Mouse (Mus musculus): ENCODE results near the gene Mfsd2b. TPM values are rescaled to one million over a fixed set of nuclear protein-coding genes. Genes with fewer than 3 reads are reported as not detected.

Mfsd2b gene
- polyA plus RNA-seq, 1 experiment = not detected

- no peak for TF ChIP-seq CTCF (IDR thresholded peaks at IDR 0.05; ENCODE audit: insufficient read depth, low read depth, low read length)
- no peak for TF ChIP-seq POLR2A (IDR thresholded peaks at IDR 0.05; ENCODE audit: insufficient read depth, low read depth, low read length)
- 92% methylated on average over 2 of the region's 2 CpGs for WGBS
- Histone ChIP-seq H3K27ac (ENCODE audit: insufficient read depth, low read depth, low read length) (no peak overlapping the region), H3K4me1 (ENCODE audit: control insufficient read depth, insufficient read depth, low read length) (no peaks in the 10 kb centered on the region), H3K4me3 (ENCODE audit: insufficient read depth, low read depth, low read length) (no peak overlapping the region)
These were observed 7.9 kb upstream of the Mfsd2b start for GRCm38 (mm10) chr12:4882086-4882485.

- WGBS = 95% methylated on average over 5 of the region's 5 CpGs
- H3K27ac ChIP-seq (ENCODE audit: insufficient read depth, low read depth, low read length) = no peak overlapping the region
- no peak overlapping the region for H3K4me3 ChIP-seq (ENCODE audit: insufficient read depth, low read depth, low read length)
- peaks cover 3% of the 10 kb centered on the region; the same call in 1 of the 2 replicates for H3K4me1 ChIP-seq (ENCODE audit: control insufficient read depth, insufficient read depth, low read length)
- no peak for TF ChIP-seq CTCF (IDR thresholded peaks at IDR 0.05; ENCODE audit: insufficient read depth, low read depth, low read length)
- TF ChIP-seq POLR2A (IDR thresholded peaks at IDR 0.05; ENCODE audit: insufficient read depth, low read depth, low read length) = no peak
These were observed 4.9 kb upstream of the Mfsd2b start for GRCm38 (mm10) chr12:4879048-4879447.

- H3K4me1 ChIP-seq (ENCODE audit: control insufficient read depth, insufficient read depth, low read length) = peaks cover 9% of the 10 kb centered on the region; the same call in 1 of the 2 replicates
- H3K4me3 ChIP-seq (ENCODE audit: insufficient read depth, low read depth, low read length) = no peak overlapping the region
- no peak overlapping the region for H3K27ac ChIP-seq (ENCODE audit: insufficient read depth, low read depth, low read length)
- TF ChIP-seq CTCF (IDR thresholded peaks at IDR 0.05; ENCODE audit: insufficient read depth, low read depth, low read length) = no peak
- no peak for TF ChIP-seq POLR2A (IDR thresholded peaks at IDR 0.05; ENCODE audit: insufficient read depth, low read depth, low read length)
- 89% methylated on average over 9 of the region's 9 CpGs for WGBS
These were observed 4.2 kb upstream of the Mfsd2b start for GRCm38 (mm10) chr12:4878296-4878783.

- H3K4me1 ChIP-seq (ENCODE audit: control insufficient read depth, insufficient read depth, low read length) = peaks cover 9% of the 10 kb centered on the region; the same call in 1 of the 2 replicates
- H3K27ac ChIP-seq (ENCODE audit: insufficient read depth, low read depth, low read length) = no peak overlapping the region
- WGBS = 77% methylated on average over 8 of the region's 8 CpGs
- no peak overlapping the region for H3K4me3 ChIP-seq (ENCODE audit: insufficient read depth, low read depth, low read length)
- TF ChIP-seq POLR2A (IDR thresholded peaks at IDR 0.05; ENCODE audit: insufficient read depth, low read depth, low read length) = no peak
- TF ChIP-seq CTCF (IDR thresholded peaks at IDR 0.05; ENCODE audit: insufficient read depth, low read depth, low read length) = no peak
These were observed 1.5 kb upstream of the Mfsd2b start for GRCm38 (mm10) chr12:4875623-4876022.

- Histone ChIP-seq H3K4me1 (ENCODE audit: control insufficient read depth, insufficient read depth, low read length) (peaks cover 9% of the 10 kb centered on the region; the same call in 1 of the 2 replicates), H3K27ac (ENCODE audit: insufficient read depth, low read depth, low read length) (no peak overlapping the region), H3K4me3 (ENCODE audit: insufficient read depth, low read depth, low read length) (no peak overlapping the region)
- TF ChIP-seq POLR2A (IDR thresholded peaks at IDR 0.05; ENCODE audit: insufficient read depth, low read depth, low read length) = no peak
- 80% methylated on average over 6 of the region's 6 CpGs for WGBS
These were observed 628 bp downstream of the Mfsd2b start for GRCm38 (mm10) chr12:4873531-4873930.

- no peak overlapping the region for H3K27ac ChIP-seq (ENCODE audit: insufficient read depth, low read depth, low read length)
- TF ChIP-seq CTCF (IDR thresholded peaks at IDR 0.05; ENCODE audit: insufficient read depth, low read depth, low read length) (no peak), POLR2A (IDR thresholded peaks at IDR 0.05; ENCODE audit: insufficient read depth, low read depth, low read length) (no peak)
- no peak overlapping the region for H3K4me3 ChIP-seq (ENCODE audit: insufficient read depth, low read depth, low read length)
- H3K4me1 ChIP-seq (ENCODE audit: control insufficient read depth, insufficient read depth, low read length) = peaks cover 9% of the 10 kb centered on the region; the same call in 1 of the 2 replicates
- 83% methylated on average over 5 of the region's 5 CpGs for WGBS
These were observed 1.1 kb downstream of the Mfsd2b start for GRCm38 (mm10) chr12:4872983-4873477.

- Histone ChIP-seq H3K4me1 (ENCODE audit: control insufficient read depth, insufficient read depth, low read length) (peaks cover 9% of the 10 kb centered on the region; the same call in 1 of the 2 replicates), H3K27ac (ENCODE audit: insufficient read depth, low read depth, low read length) (no peak overlapping the region), H3K4me3 (ENCODE audit: insufficient read depth, low read depth, low read length) (no peak overlapping the region)
- no peak for TF ChIP-seq CTCF (IDR thresholded peaks at IDR 0.05; ENCODE audit: insufficient read depth, low read depth, low read length)
- TF ChIP-seq POLR2A (IDR thresholded peaks at IDR 0.05; ENCODE audit: insufficient read depth, low read depth, low read length) = no peak
- 71% methylated on average over 4 of the region's 4 CpGs for WGBS
These were observed 1.9 kb downstream of the Mfsd2b start for GRCm38 (mm10) chr12:4872273-4872672.

- WGBS = 96% methylated on average over 5 of the region's 5 CpGs
- Histone ChIP-seq H3K4me1 (ENCODE audit: control insufficient read depth, insufficient read depth, low read length) (peaks cover 9% of the 10 kb centered on the region; the same call in 1 of the 2 replicates), H3K4me3 (ENCODE audit: insufficient read depth, low read depth, low read length) (no peak overlapping the region), H3K27ac (ENCODE audit: insufficient read depth, low read depth, low read length) (no peak overlapping the region)
- TF ChIP-seq POLR2A (IDR thresholded peaks at IDR 0.05; ENCODE audit: insufficient read depth, low read depth, low read length) (no peak), CTCF (IDR thresholded peaks at IDR 0.05; ENCODE audit: insufficient read depth, low read depth, low read length) (no peak)
These were observed 2.9 kb downstream of the Mfsd2b start for GRCm38 (mm10) chr12:4871260-4871659.

GRCm38 (mm10) chr12:4868924-4869323 is 5.2 kb downstream of the Mfsd2b start:
- no peak overlapping the region for H3K27ac ChIP-seq (ENCODE audit: insufficient read depth, low read depth, low read length)
- peaks cover 9% of the 10 kb centered on the region for H3K4me1 ChIP-seq (ENCODE audit: control insufficient read depth, insufficient read depth, low read length)
- H3K4me3 ChIP-seq (ENCODE audit: insufficient read depth, low read depth, low read length) = no peak overlapping the region
- TF ChIP-seq POLR2A (IDR thresholded peaks at IDR 0.05; ENCODE audit: insufficient read depth, low read depth, low read length) (no peak), CTCF (IDR thresholded peaks at IDR 0.05; ENCODE audit: insufficient read depth, low read depth, low read length) (no peak)
- 90% methylated on average over 8 of the region's 8 CpGs for WGBS
